In the genomic region with DNA sequence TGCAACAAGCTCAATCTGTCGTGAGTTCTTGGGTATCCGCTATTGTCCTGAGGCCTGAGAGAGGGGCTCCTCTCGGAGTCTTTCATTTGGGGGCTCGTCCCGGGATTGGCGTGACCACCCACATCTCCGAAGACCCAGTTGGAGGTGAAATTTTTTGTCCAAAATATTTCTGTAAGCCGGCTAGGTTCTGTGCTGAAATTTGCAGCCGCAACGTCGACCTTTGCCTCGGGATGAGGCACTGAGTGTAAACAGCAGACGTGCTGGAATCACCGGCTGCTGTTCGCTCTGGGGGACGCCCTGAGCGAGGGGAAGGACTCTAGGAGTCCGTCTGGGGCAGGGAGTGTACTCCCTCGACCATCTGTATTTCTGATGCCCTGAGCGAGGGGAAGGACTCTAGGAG, we compare ENCODE assay signal across 7 mouse cellular contexts. TPM values are rescaled to one million over a fixed set of nuclear protein-coding genes. Genes with fewer than 3 reads are reported as not detected.
A peak's percentile ranks its signal among the peaks of the same experiment; 100 is the strongest.
DNase-seq lines count a peak whose midpoint lies in the region; ATAC-seq lines count a peak whose summit lies in the region.
"Not testable (repeated sequence)": the region's sequence is repeated elsewhere in the genome, so short reads cannot be mapped to it uniquely, and the experiment has no call there.

No protein-coding gene starts in this region.

- not testable (repeated sequence) for H3K4me3 ChIP-seq in embryonic facial prominence, embryonic 11.5 days (ENCODE audit: low read depth, low read length); heart, embryonic 11.5 days (ENCODE audit: low read depth, low read length); hindbrain, embryonic 13.5 days; kidney, embryonic 15.5 days (replicated peaks); lung, embryonic 16.5 days (ENCODE audit: low read length); neural tube, embryonic 12.5 days

- peak; percentile 2 for DNase-seq in embryonic facial prominence, embryonic 11.5 days (ENCODE audit: low spot score)
- peak; percentile 5 for DNase-seq in liver

- 16% methylated on average over 20 of the region's 20 CpGs for WGBS in embryonic facial prominence, embryonic 11.5 days
- whole genome bisulfite sequencing in heart, embryonic 11.5 days (ENCODE audit: insufficient replicate concordance) = 30% methylated on average over 20 of the region's 20 CpGs
- WGBS in hindbrain, embryonic 13.5 days = 18% methylated on average over 20 of the region's 20 CpGs
- WGBS in kidney, embryonic 15.5 days = 34% methylated on average over 20 of the region's 20 CpGs
- 36% methylated on average over 20 of the region's 20 CpGs for WGBS in lung, embryonic 16.5 days
- WGBS in neural tube, embryonic 12.5 days = 21% methylated on average over 20 of the region's 20 CpGs

- H3K27me3 ChIP-seq in embryonic facial prominence, embryonic 11.5 days (ENCODE audit: control insufficient read depth, insufficient read depth, low read length); heart, embryonic 11.5 days (ENCODE audit: control insufficient read depth, insufficient read depth, low read length); hindbrain, embryonic 13.5 days; kidney, embryonic 15.5 days; lung, embryonic 16.5 days (ENCODE audit: control insufficient read depth, insufficient read depth, low read depth, low read length); neural tube, embryonic 12.5 days (replicated peaks): not testable (repeated sequence)

- not testable (repeated sequence) for H3K4me2 ChIP-seq in embryonic facial prominence, embryonic 11.5 days (ENCODE audit: low read depth, low read length)
- H3K4me2 ChIP-seq in heart, embryonic 11.5 days = peak overlapping the region; percentile 35
- peak overlapping the region; percentile 31 for H3K4me2 ChIP-seq in hindbrain, embryonic 13.5 days
- peak overlapping the region; percentile 40 for H3K4me2 ChIP-seq in kidney, embryonic 15.5 days
- H3K4me2 ChIP-seq in lung, embryonic 16.5 days (ENCODE audit: low read depth, low read length) = peak overlapping the region; percentile 11; the same call in 1 of the 2 replicates
- peak overlapping the region; percentile 41 for H3K4me2 ChIP-seq in neural tube, embryonic 12.5 days (replicated peaks)

- not testable (repeated sequence) for H3K36me3 ChIP-seq in embryonic facial prominence, embryonic 11.5 days (replicated peaks; ENCODE audit: control insufficient read depth, insufficient read depth, low read depth, low read length); heart, embryonic 11.5 days (ENCODE audit: control insufficient read depth, insufficient read depth, low read length); hindbrain, embryonic 13.5 days; kidney, embryonic 15.5 days; lung, embryonic 16.5 days (ENCODE audit: control insufficient read depth, insufficient read depth, low read length); neural tube, embryonic 12.5 days

- H3K4me1 ChIP-seq in embryonic facial prominence, embryonic 11.5 days (ENCODE audit: control insufficient read depth, insufficient read depth, low read length); heart, embryonic 11.5 days (ENCODE audit: control insufficient read depth, insufficient read depth, low read length); hindbrain, embryonic 13.5 days (replicated peaks); kidney, embryonic 15.5 days; lung, embryonic 16.5 days (replicated peaks; ENCODE audit: control insufficient read depth, insufficient read depth, low read length); neural tube, embryonic 12.5 days: not testable (repeated sequence)

- H3K9me3 ChIP-seq in embryonic facial prominence, embryonic 11.5 days (replicated peaks; ENCODE audit: control insufficient read depth, low read length); heart, embryonic 11.5 days (replicated peaks; ENCODE audit: control insufficient read depth, low read length); hindbrain, embryonic 13.5 days; kidney, embryonic 15.5 days (replicated peaks); lung, embryonic 16.5 days (ENCODE audit: control insufficient read depth, low read length); neural tube, embryonic 12.5 days: not testable (repeated sequence)

- not testable (repeated sequence) for H3K27ac ChIP-seq in embryonic facial prominence, embryonic 11.5 days (replicated peaks; ENCODE audit: low read depth, low read length); heart, embryonic 11.5 days (ENCODE audit: low read depth, low read length); hindbrain, embryonic 13.5 days; kidney, embryonic 15.5 days; lung, embryonic 16.5 days (ENCODE audit: low read length); neural tube, embryonic 12.5 days

- H3K9ac ChIP-seq in embryonic facial prominence, embryonic 11.5 days (replicated peaks; ENCODE audit: low read length); heart, embryonic 11.5 days (ENCODE audit: low read depth, low read length); hindbrain, embryonic 13.5 days; kidney, embryonic 15.5 days; lung, embryonic 16.5 days (ENCODE audit: low read length); neural tube, embryonic 12.5 days: not testable (repeated sequence)

- ATAC-seq in embryonic facial prominence, embryonic 11.5 days (replicated peaks; ENCODE audit: insufficient number of reproducible peaks, low FRiP score, low TSS enrichment, low read depth); heart, embryonic 11.5 days (replicated peaks; ENCODE audit: insufficient number of reproducible peaks, low FRiP score, low TSS enrichment); hindbrain, embryonic 13.5 days (ENCODE audit: low FRiP score); kidney, embryonic 15.5 days (replicated peaks; ENCODE audit: low FRiP score); lung, embryonic 16.5 days (ENCODE audit: low read depth); neural tube, embryonic 12.5 days (ENCODE audit: low FRiP score, low read depth): not testable (repeated sequence)

RNA-seq across cellular contexts. Expression of a gene that starts 29.2 kb away (rescaled TPM):
- 107 and 115 TPM in 2 replicates for polyA plus RNA-seq in embryonic facial prominence, embryonic 11.5 days (2014; fragmentation: Nextera tagmentation; extraction: Ambion mirVana)
- 137 and 160 TPM in 2 replicates for polyA plus RNA-seq in heart, embryonic 11.5 days (2014; fragmentation: Nextera tagmentation; extraction: Ambion mirVana)
- 61.3 and 66.0 TPM in 2 replicates for polyA plus RNA-seq in hindbrain, embryonic 13.5 days (2015; fragmentation: Nextera tagmentation; extraction: Ambion mirVana)
- polyA plus RNA-seq in kidney, embryonic 15.5 days (2015; fragmentation: Nextera tagmentation; extraction: Ambion mirVana) = 154 and 157 TPM in 2 replicates
- 167 and 170 TPM in 2 replicates for polyA plus RNA-seq in lung, embryonic 16.5 days (2015; fragmentation: Nextera tagmentation; extraction: Ambion mirVana)
- polyA plus RNA-seq in neural tube, embryonic 12.5 days (2016; fragmentation: Nextera tagmentation; extraction: Ambion mirVana) = 67.0 and 72.6 TPM in 2 replicates
